Mouse (Mus musculus) gastrocnemius, postnatal 25 days (tissue): ENCODE results near the gene Ablim2. TPM values are rescaled to one million over a fixed set of nuclear protein-coding genes. Genes with fewer than 3 reads are reported as not detected.
A peak's percentile ranks its signal among the peaks of the same experiment; 100 is the strongest.

ENCODE experiments used
- DNase-seq: peaks from one replicate; pipeline ENCODE4 v3.0.0; 2022
- total RNA-seq, 2 experiments: library from RNA; stranded (reverse); gene quantifications; 1 replicate in 1 of 2; 2 replicates in 1 of 2; pipeline ENCODE4 v1.2.3; 2021

The Ablim2 gene
- total RNA-seq, 2 experiments from 2014 or later: 33.4 to 42.7 TPM

DNA sequence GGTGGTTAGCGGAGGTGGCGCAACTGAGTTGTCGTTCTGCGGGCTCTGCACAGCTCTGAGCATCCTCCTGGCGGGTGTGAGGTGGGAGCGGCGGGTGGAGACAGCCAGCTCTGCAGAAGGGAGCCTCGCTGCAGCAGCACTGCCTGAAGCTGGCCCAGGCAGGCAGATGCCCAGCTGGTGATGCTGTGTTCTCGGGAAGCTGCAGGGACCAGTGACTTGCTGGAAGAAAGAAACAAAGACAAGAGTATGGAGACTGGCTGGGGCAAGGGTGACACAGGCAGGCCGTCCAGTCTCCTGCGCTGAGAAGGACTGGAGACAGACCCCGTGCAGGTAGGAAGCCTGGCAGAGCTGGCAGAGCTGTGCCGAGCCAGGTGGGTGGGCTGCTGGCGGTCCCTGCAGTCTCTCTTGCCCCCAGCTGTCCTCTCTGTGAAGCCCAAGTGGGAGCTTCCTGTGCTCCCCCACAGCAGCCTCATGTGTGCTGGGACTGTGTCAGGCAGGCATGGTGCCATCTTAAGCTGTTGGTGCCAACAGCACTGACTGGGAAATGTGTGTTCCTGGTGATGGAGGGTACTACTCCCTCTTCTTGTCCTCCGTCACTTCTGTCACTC lies 56.8 kb downstream of the Ablim2 start:
- no peak for DNase-seq

DNA sequence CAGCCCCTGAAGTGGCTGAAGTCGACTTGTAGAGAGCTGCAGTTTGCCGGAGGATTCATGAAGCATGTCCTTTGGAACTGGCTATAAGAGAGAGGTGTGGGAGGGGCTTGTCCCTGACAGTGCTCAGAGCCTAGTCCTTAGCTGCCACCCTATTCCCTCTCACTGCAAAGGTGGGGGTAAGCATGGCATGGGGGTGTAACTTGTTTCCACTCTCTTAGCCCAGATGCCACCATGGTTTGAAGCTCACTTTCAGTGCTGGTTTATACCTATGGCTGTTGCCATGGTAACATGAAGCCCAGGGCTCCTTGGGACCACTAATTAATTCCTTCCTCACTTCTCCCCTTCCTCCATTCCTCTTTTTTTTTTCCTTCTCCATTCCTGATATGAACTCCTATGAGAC lies 57.4 kb downstream of the Ablim2 start:
- DNase-seq: no peak

DNA sequence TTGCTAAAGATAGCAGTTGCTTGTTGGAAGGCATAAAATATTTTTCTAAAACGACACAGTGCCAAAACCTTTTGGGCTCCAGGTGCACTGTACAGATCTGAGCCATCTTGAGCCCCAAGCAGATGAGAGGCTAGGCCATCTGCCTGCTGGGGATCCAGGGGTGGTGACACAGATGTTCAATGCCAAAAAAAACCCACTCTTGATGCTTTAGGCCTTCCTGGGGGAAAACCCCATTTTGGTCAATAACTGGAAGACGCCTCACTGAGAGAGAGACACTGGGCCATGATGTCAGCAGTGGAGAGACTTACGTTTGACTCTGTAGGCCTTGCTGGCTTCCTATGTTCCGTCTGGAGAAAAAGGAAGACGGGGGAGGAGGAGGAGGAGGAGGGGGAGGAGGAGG lies 59.6 kb downstream of the Ablim2 start:
- DNase-seq: no peak

DNA sequence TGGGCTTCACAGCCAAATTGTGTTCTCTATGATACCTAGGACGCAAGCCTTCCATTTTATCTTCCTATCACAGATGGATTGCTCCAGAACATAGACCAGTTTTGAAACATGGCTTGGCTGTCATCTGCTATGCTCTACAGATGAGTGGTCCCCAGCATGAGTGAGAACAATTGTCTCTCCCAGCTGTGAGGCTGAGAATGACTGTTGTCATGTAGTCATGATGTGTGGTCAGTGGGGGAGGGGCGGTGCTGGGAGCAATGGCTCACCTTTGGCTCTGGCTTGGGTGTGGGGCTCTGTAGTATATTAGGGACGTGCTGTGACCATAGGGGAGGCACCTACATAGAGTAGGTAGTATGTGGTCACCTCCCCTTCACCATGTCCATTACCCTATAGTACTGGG lies 60.2 kb downstream of the Ablim2 start:
- DNase-seq: no peak

DNA sequence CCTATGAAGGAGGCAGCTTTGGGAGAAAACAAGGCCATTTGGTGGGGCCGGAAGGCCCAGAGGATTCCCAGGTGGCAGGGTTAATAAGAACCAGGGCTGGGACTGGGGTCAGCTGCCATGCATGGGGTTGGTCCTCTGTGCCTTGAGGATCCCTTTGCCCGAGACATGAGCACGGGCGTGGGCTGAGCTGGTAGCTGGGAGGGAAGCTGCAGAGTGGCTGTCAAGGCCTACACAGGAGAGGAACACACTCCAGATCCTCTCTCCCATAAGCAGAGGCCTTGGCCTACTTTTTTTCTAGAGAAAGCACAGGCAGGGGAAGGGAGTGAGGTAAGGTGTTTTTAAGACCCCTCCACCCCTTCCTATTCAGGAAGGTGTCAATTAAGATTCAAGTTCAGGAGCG lies 65.0 kb downstream of the Ablim2 start:
- DNase-seq: no peak

DNA sequence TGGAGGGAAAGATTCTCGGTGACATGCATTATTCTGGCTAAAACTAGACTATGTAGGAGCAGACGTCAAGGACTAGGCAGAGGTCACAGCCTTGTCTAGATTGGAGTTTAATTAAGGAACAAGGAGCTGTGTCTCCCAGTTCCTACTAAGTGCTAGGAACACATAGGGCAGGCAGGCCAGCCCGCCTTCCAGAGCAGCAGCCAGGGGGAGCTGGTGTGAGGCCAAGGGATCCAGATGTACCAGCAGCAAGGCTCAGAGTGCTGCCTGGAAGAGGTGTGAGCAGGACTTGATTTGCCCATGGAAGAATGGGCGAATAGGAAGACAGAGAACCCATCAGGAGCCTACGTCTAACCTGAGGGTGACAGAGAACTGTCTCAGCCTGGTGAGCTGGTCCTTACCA lies 68.8 kb downstream of the Ablim2 start:
- DNase-seq: no peak

DNA sequence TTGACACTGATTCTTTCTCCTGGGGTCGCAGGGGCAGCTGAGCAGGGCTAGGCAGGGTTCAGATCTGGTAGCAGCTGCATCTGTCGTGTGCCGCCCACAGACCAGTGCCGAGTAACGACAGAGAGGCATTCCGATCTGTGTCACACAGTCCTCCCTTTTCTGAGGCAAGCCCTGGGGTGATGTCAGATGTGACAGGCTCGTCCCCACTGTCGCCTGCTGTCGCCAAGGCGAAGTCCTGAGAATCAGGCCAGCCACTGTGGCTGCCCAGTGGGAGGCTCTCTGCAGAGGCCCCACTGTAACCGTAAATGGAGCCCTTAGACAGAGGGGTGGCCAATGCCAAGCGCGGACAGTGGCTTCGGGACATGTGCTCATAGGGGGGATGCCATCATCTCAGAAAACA lies 69.4 kb downstream of the Ablim2 start:
- DNase-seq: no peak

DNA sequence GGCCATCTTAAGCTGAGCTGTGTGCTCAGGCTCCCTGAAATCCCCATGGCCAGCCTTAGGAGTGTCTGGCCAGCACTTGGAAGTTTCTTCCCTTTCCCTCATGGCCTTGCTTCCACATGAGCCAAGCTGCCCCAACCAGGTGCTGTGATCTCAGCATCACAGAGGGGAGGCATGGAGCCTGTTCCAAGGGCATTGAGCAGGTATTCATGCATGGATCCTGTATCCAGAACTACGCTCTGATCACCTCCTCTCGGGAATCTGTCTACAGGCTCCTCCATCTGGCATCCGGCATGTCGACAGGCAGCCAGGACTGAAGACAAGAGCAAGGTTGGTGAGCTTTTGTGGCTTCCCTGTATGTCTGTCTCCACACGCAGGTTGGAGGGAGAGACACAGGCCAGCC lies 70.2 kb downstream of the Ablim2 start:
- no peak for DNase-seq

DNA sequence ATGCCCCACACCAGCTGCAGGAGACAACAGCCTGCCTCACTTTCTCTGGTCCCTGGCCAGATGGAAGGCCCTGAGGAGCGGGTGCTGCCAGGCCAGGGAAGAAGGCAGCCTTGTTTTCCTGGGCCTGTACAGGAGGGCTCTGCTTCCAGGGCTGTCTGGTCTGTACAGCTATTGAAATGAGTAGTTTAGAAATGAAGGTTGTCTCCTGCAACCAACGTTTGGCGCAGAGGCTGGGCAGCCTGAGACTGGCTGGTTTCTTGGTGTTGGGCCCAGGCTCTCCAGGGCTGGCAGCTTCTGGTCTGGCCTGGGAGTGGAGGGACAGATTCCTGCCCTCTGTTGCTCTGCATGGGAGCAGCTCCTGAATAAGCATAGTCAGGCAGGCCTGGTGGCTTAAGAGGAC lies 72.4 kb downstream of the Ablim2 start:
- peak; percentile 37 for DNase-seq

DNA sequence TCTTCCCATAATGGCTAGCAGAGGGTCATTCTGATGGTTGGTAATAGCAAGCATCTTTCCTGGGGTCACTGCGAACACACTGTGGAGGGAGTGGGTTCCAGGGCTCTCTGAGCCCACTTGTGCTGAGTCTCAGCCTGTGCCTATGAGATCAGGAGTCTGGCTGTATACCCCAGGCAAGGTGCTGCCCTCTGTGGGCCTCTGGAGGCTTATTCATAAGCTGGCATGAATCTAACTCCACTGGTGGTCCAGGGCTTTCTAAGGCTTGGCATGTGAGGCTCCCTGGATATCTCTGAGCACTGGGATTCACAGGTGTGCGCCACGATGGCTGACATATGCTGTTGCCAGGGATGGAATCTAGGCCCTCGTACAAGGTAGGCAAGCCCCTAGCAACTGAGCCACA lies 76.2 kb downstream of the Ablim2 start:
- no peak for DNase-seq

DNA sequence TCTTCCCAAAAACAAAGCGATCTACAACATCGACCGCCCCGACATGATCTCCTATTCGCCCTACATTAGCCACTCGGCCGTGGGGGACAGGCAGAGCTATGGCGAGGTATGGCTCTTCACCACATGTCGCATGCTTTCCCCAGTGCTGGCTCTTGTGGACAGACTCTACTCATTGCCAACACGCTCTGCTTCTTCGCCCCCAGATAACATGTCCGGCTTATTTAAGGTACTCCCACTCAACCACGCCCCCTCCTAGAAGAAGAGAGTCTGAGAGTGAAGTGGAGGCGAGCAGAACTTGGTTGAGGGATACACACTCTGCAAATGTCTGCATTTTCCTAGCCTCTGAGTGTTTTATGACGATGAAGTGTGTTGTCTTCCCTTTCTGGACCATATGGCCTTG lies 79.3 kb downstream of the Ablim2 start:
- DNase-seq: no peak

DNA sequence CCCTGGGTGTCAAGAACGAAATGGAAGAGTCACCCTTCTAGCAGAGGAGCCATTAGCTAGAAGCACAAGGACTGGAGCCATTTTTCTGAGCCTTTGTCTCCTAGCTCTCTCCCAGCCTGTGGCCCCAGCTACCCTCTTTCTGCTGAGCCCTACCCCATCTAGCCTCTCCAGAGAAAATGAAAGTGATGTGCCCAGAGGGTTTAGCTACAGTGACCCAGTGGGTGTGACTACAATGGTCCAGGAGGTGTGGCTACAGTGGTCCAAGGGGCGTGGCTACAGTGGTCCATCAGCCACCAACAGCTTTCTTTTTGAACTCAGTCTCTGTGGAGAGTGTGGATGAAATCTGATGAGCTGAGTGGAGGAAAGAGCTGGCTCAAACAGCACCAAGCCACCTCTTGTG lies 81.6 kb downstream of the Ablim2 start:
- no peak for DNase-seq

DNA sequence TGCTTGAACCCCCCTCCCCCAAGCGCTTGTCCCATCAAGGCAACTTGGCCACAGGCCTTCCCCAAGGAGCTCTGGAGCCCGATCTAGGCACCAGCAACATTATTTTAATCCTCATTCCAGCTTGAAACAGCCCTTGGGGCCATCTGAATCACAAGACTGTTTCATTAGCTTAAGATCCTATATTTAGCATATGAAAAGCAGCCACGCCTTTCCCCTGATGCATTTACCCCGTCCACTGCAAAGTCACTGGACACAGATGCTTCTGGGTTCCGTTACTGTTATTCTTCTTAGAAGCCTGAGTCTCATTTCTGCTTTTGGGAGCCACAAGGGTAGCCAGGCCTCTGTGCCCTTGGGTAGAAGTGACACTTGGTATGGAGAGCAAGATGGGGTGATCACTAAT lies 93.8 kb downstream of the Ablim2 start:
- DNase-seq: no peak

DNA sequence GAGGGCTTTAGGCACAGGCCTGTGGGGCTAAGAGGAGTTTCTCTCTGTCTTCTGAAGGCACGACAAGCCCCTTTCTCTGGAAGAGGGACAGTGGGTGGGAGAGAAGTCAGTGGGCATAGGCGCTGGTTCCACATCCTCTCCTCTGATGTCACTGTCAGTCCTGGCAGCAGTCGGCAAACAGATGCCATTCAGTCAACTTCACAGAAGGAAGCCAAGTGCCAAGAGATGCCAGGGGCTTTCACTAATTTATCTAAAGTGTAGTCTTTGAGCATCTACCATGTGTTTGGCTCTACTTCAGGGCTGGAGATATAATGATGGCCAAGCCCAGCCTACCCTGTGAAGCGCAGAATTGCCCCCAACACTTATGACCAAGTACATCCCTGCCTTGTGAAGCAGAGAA lies 95.8 kb downstream of the Ablim2 start:
- DNase-seq: no peak

DNA sequence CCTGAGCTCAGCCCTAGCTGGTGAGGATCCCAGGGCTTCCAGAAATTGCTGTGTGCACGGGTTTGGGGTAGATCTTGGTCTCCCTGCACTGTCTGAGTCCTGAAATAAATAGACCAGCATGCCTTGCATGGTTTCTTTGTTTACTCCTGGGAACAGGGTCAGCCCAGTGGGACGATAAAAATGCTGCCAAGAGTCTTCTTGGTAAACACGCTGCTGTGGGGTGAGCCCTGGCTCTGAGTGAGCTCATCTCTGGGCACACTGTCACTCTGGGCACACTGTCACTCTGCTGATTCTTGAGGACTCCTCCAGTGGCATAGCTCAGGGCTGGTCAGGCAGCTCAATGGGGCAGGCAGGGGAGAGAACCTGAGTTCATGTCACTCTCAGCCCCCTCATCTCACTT lies 98.6 kb downstream of the Ablim2 start:
- DNase-seq: peak; percentile 52

DNA sequence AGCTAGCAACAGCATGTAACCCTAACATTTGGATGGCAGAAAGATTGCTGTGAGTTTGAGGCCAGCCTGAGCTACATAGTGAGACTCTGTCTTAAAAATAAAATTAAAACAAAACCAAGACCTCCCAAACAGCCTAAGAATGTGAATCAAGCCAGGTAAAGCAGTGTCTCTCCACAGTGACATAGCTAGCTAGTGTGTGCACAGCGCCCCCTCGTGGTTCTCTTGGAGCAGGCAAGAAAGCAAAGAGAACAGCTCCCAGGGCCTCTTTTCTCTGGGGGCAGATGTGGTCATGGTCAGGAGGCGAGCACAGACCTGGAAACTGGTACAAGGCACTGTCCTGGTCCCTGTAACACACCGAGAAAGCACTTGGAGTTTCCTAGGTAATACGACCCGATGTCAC lies 100.4 kb downstream of the Ablim2 start:
- DNase-seq: no peak

DNA sequence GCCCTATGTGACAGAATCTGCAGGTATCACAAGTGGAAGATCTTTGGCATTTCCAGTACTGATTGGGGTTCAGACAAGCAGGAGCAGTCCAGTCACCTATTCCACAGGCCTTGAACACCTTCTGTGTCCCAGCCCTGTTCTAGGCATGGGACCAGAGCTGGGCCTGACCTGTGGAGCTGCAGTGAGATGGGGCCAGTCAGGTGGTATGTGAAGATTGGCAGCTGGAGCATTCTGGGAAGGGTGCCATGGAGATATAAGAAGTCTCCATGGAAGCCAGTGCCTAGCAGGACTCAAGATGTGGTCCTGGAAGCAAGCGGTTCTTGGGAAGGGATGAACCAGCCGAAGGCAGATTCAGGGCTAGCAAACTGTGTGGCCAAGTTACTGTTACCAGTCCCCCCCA lies 103.8 kb downstream of the Ablim2 start:
- peak; percentile 36 for DNase-seq

DNA sequence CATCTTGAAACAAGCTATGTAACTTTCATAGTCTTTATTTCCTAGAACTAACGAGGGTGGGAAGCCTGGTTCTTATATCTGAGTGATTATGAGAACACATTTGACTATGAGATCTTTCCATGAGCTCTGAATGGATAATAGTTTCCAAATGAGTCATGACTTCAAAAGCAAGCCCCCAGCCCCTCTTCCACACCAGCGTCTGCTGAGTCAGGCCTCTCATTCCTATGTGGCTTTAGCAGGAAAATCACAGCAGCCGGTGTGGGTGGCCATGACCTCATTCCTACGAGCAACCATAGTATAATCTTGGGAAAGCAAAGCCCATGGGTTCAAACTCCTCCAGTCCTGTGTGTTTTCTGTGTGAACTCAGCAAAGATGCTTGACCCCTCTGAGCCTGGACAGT lies 112.3 kb downstream of the Ablim2 start:
- DNase-seq: no peak

DNA sequence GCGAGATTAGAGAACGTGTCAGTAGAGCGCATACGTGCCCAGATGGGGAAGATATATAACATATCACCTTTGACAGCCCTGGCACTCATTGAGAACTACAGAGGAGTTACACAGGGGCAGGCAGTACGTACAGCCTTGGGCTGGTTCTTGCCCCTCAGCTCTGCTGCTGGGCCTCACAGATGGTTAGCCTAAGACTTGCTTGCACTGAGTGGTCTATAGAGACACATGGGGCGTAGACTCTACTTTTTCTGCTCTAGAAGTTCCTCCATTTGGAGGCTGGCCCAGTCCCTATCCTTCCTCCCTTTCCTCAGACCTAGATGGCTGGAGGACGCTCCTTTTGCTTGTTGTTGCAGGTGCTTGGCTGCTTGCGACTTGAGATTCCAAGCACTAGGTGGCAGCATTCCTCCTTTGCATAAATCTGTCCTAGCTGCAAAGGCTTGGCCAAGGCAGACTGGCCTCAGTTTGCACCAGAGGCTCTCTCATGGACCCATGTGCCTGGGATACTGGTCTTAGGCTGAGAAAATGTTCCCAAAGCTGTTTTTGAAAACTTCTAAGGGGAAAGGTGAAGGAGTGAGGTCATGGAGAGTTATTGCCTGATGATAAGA lies 112.8 kb downstream of the Ablim2 start:
- peak; percentile 52 for DNase-seq

DNA sequence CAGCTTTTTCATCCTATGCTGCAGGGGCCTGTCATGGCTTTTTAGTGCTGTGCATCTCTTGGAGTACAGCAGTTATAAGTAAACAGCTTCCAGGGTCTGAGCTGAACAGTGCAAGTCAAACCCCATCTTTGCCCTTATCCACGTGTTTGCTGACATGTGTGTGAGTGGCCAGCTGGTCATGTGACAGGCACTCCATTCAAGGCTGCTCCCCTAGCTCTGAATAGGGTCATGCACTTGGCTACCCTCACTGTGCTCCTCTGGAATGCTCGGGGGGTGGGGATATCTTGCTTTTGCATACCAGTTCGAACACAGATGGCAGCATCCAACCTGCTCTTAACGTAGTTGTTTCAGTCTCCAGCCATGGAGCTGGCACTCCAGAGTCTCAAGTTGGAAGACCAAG lies 115.7 kb downstream of the Ablim2 start:
- DNase-seq: no peak

DNA sequence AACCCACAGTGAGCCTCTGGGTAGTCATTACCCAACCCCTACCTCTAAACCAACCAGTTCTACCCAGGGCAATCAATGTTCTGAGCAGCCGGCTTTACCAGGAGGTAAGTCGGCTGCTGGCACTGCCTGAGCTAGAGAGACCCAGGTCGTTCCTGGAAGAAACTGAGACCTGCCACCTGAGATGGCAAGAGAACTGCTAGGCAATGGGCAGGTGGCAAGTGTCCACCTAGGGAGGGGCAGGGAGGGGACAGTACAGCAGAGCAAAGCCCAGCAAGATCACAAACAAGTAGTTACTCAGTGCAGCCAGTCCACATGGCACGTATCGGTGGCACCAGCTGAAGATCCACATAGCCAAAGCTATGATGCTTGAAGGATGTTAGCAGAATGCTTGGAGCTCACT lies 118.6 kb downstream of the Ablim2 start:
- no peak for DNase-seq

DNA sequence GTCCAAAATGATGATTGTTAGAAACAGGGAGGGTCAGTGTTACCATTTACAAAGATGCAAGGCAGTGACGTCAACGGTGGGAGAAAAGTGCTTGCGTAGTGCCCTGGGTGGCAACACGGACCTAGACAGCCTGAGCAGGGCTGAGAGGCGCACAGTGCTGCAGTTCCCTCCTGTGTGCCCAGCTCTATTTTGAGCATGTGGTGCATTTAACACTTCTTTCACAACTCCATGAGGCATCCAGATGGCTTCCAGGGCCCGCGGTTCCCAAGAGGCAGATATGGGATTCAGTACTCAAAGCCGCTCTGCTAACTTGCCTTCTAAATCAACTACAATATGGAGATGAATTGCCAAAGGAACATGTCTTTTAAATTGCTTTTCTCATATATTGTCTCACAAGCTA lies 121.5 kb downstream of the Ablim2 start:
- DNase-seq: no peak

DNA sequence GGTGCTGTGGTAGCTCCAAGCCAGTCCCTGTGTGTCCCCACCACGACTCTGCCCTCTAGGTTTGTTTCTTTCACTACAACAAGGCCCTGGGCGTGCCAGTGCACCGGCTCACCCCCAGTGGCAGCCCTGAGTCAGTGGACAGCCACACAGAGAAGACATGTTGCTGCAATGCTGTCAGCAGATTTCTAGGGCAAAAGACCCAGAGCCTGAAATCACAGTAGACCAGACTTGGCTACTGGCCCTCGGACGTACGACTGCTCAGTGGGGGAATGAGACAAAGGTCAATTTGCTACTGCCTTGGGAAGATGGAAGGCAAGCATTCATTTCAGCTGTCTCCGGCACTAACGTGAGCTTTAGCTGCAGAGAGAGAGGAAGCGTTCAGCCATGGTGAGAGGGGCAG lies 124.7 kb downstream of the Ablim2 start:
- no peak for DNase-seq

DNA sequence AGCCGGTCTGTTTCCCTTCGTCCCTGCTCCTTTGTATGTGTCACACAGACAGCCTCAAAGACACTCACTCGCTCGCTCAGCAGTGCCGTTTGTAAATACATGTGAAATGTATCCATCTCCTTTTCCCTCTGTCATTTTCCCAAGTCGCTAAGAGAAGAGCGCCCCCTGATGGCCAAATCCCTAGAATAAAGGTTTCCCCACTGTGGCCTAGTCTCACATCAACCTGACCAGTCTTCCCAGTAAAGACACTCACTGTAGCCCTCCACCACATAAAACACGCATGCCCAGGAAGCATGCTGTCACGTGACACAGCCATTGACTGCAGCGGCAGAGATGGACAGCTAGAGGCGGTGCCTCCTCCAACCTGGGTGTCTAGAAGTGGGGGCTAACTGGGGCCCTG lies 126.6 kb downstream of the Ablim2 start:
- DNase-seq: no peak

DNA sequence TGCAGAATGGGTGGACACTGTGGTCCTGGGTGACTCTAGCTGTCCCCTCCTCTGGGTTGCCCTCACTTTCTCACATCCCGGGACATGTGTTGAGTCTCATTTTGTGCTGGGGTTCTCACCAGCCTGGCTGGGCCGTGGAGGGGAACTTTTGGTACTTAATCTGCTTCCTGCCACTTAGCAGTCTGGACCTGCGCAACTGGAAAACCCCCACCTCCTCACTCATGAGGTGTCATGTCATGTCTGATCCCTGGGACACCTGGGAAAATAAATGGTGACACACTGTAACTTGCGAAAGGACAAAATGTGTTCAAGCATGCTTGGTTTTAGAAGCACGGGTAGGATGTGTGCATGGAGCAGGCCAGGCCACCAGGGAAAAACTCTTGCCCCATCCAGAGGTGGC lies 127.0 kb downstream of the Ablim2 start:
- no peak for DNase-seq
